Mouse (Mus musculus): ENCODE results near the gene Snx22. TPM values are rescaled to one million over a fixed set of nuclear protein-coding genes. Genes with fewer than 3 reads are reported as not detected.

Snx22 gene
- total RNA-seq, 2 experiments from 2014 or later = 0.90 to 1.0 TPM

GRCm38 (mm10) chr9:66038082-66038481 is 31.4 kb downstream of the Snx22 start:
- DNase-seq = no peak
- intact Hi-C loops (cut with DNase I) = no loop called here

GRCm38 (mm10) chr9:66020601-66021000 is 48.9 kb downstream of the Snx22 start:
- DNase-seq = no peak
- intact Hi-C loops (cut with DNase I) = no loop called here

Other genes starting within 250 kb of the Snx22 start
- 10 to 100 TPM; 27.5 to 28.3 TPM for gene Zfp609, start 242.2 kb downstream of the Snx22 start, total RNA-seq (2021)
- 1 to 10 TPM; 3.8 to 8.1 TPM for gene Pclaf, start 179.5 kb downstream of the Snx22 start, total RNA-seq (2021)
- 10 to 100 TPM; 18.9 to 19.0 TPM for gene Trip4, start 160.9 kb downstream of the Snx22 start, total RNA-seq (2021)
- 10 to 100 TPM; 12.4 to 13.7 TPM for gene Csnk1g1, start 160.8 kb downstream of the Snx22 start, total RNA-seq (2021)
- 100 to 1,000 TPM; 184 to 201 TPM for gene Ppib, start 9.5 kb downstream of the Snx22 start, total RNA-seq (2021)
- 10 to 100 TPM; 34.1 to 34.4 TPM for gene Snx1, start 56.9 kb upstream of the Snx22 start, total RNA-seq (2021)
- gene Ciao2a, start 56.9 kb upstream of the Snx22 start, total RNA-seq (2021) = 10 to 100 TPM; 59.4 to 69.3 TPM
- 1 to 10 TPM; 6.0 to 6.5 TPM for gene Dapk2, start 88.5 kb upstream of the Snx22 start, total RNA-seq (2021)

Measured in heart, postnatal 14 days (tissue).